Mouse (Mus musculus) limb, embryonic 11.5 days (tissue): Measurements from ENCODE around the gene E2f1. TPM values are rescaled to one million over a fixed set of nuclear protein-coding genes. Genes with fewer than 3 reads are reported as not detected.

Experiments used
- ATAC-seq: fragments of 200-750 bp; cut with Nextera tagmentation; 2 replicates; pipeline ENCODE4 v1.8.0; 2017; ENCODE audit warnings: low read depth; ENCODE audit not compliant: insufficient number of reproducible peaks, low FRiP score, low TSS enrichment
- DNase-seq: peaks from one replicate; pipeline ENCODE4 v3.0.0-alpha.2; 2015; ENCODE audit warnings: low spot score
- H3K27ac ChIP-seq: fragments of 300-500 bp; sonication (generic); replicated peaks from 2 replicates; pipeline ENCODE4 v1.5.1; 2014; ENCODE audit warnings: low read depth, mild to moderate bottlenecking, low read length
- H3K27me3 ChIP-seq: fragments of 300-500 bp; sonication (generic); 2 replicates; pipeline ENCODE4 v1.6.1; 2014; ENCODE audit warnings: mild to moderate bottlenecking, low read length, mixed read lengths; ENCODE audit not compliant: control insufficient read depth, insufficient read depth
- H3K36me3 ChIP-seq: fragments of 300-500 bp; sonication (generic); 2 replicates; pipeline ENCODE4 v1.6.1; 2014; ENCODE audit warnings: mild to moderate bottlenecking, low read length, moderate library complexity, mixed read lengths; ENCODE audit not compliant: control insufficient read depth, insufficient read depth
- H3K4me1 ChIP-seq: fragments of 300-500 bp; sonication (generic); 2 replicates; pipeline ENCODE4 v1.6.1; 2014; ENCODE audit warnings: low read length, mixed read lengths; ENCODE audit not compliant: control insufficient read depth, insufficient read depth
- H3K4me2 ChIP-seq: fragments of 300-500 bp; sonication (generic); 2 replicates; pipeline ENCODE4 v1.6.1; 2014; ENCODE audit warnings: low read depth, mild to moderate bottlenecking, moderate library complexity; ENCODE audit not compliant: severe bottlenecking
- H3K4me3 ChIP-seq: fragments of 300-500 bp; sonication (generic); 2 replicates; pipeline ENCODE4 v1.5.1; 2014; ENCODE audit warnings: low read depth, low read length
- H3K9ac ChIP-seq: fragments of 300-500 bp; sonication (generic); 2 replicates; pipeline ENCODE4 v1.6.1; 2014; ENCODE audit warnings: mild to moderate bottlenecking, low read length
- H3K9me3 ChIP-seq: fragments of 300-500 bp; sonication (generic); 2 replicates; pipeline ENCODE4 v1.6.1; 2016; ENCODE audit warnings: low read length; ENCODE audit not compliant: control insufficient read depth
- WGBS: fragments of 180-500 bp; shearing (Covaris S2); extraction: QIAGEN DNeasy Blood & Tissue Kit; methylation state at CpG from one replicate; pipeline ENCODE4 v1.1.7; 2014; 5-methylcytosine and 5-hydroxymethylcytosine counted together
- polyA plus RNA-seq: library from polyadenylated mRNA; unstranded; fragments of >200 nt; fragmentation: Nextera tagmentation; extraction: Ambion mirVana; gene quantifications from 2 replicates; pipeline ENCODE4 v1.2.1, GENCODE M21; 2014

E2f1 gene
- polyA plus RNA-seq, 1 experiment from 2014 or later, result 8.9 TPM

- peak overlapping the region; percentile 45 for H3K4me2 ChIP-seq
- ATAC-seq, result no peak
- no peak overlapping the region for H3K9ac ChIP-seq
- no peaks in the 10 kb centered on the region for H3K9me3 ChIP-seq
- WGBS, result 20% methylated on average over 21 of the region's 21 CpGs
- DNase-seq, result peak; percentile 59
- H3K36me3 ChIP-seq, result 0 out of 2 replicates have a peak, but pooled peaks cover 2% of the 10 kb centered on the region
- no peak overlapping the region for H3K27ac ChIP-seq
- peaks cover 14% of the 10 kb centered on the region for H3K27me3 ChIP-seq
- peaks cover 13% of the 10 kb centered on the region for H3K4me1 ChIP-seq
- H3K4me3 ChIP-seq, result peak overlapping the region; percentile 17
These were observed 17.8 kb downstream of the E2f1 start for GRCm38 (mm10) chr2:154551927-154552326.

GRCm38 (mm10) chr2:154551476-154551875 is 18.2 kb downstream of the E2f1 start, which contains the start of gene Actl10:
Gene Actl10, plus strand, starts transcription at chr2:154551776.
- H3K4me1 ChIP-seq, result peaks cover 13% of the 10 kb centered on the region
- H3K9me3 ChIP-seq, result no peaks in the 10 kb centered on the region
- H3K27me3 ChIP-seq, result peaks cover 14% of the 10 kb centered on the region
- WGBS, result 75% methylated on average over 4 of the region's 4 CpGs
- H3K36me3 ChIP-seq, result 0 out of 2 replicates have a peak, but pooled peaks cover 2% of the 10 kb centered on the region
- peak within 1 kb of the TSS; percentile 45 for H3K4me2 ChIP-seq
- H3K9ac ChIP-seq, result no peak within 1 kb of the TSS; the same call in 1 of the 2 replicates
- ATAC-seq (no peak), DNase-seq (no peak)
- H3K4me3 ChIP-seq, result peak within 1 kb of the TSS; percentile 17
- H3K27ac ChIP-seq, result no peak within 1 kb of the TSS

GRCm38 (mm10) chr2:154550937-154551336 is 18.8 kb downstream of the E2f1 start:
- H3K36me3 ChIP-seq, result 0 out of 2 replicates have a peak, but pooled peaks cover 2% of the 10 kb centered on the region
- H3K9me3 ChIP-seq, result no peaks in the 10 kb centered on the region
- no peak overlapping the region for H3K4me2 ChIP-seq
- H3K4me1 ChIP-seq, result peaks cover 13% of the 10 kb centered on the region
- H3K4me3 ChIP-seq, result no peak overlapping the region
- DNase-seq (no peak), ATAC-seq (no peak)
- no peak overlapping the region for H3K27ac ChIP-seq
- peaks cover 14% of the 10 kb centered on the region for H3K27me3 ChIP-seq
- no peak overlapping the region for H3K9ac ChIP-seq
- WGBS, result 80% methylated on average over 2 of the region's 2 CpGs

GRCm38 (mm10) chr2:154549886-154550189 is 19.9 kb downstream of the E2f1 start:
- no peak overlapping the region; the same call in 1 of the 2 replicates for H3K9ac ChIP-seq
- H3K36me3 ChIP-seq, result 0 out of 2 replicates have a peak, but pooled peaks cover 2% of the 10 kb centered on the region
- peak overlapping the region; percentile 85 for H3K4me2 ChIP-seq
- 17% methylated on average over 20 of the region's 20 CpGs for WGBS
- no peaks in the 10 kb centered on the region for H3K9me3 ChIP-seq
- peak overlapping the region; percentile 34; the same call in 1 of the 2 replicates for H3K4me3 ChIP-seq
- no peak overlapping the region for H3K27ac ChIP-seq
- peaks cover 14% of the 10 kb centered on the region for H3K27me3 ChIP-seq
- DNase-seq, result no peak
- peaks cover 13% of the 10 kb centered on the region for H3K4me1 ChIP-seq
- no peak for ATAC-seq

- H3K27ac ChIP-seq, result no peak overlapping the region
- 3% methylated on average over 48 of the region's 48 CpGs for WGBS
These were observed 20.4 kb downstream of the E2f1 start for GRCm38 (mm10) chr2:154549127-154549885.

GRCm38 (mm10) chr2:154548688-154549087 is 21.0 kb downstream of the E2f1 start:
- DNase-seq (no peak), ATAC-seq (no peak)
- 0 out of 2 replicates have a peak, but pooled peaks cover 2% of the 10 kb centered on the region for H3K36me3 ChIP-seq
- no peak overlapping the region for H3K9ac ChIP-seq
- no peak overlapping the region for H3K27ac ChIP-seq
- H3K4me3 ChIP-seq, result no peak overlapping the region
- peaks cover 13% of the 10 kb centered on the region for H3K4me1 ChIP-seq
- H3K4me2 ChIP-seq, result no peak overlapping the region
- H3K27me3 ChIP-seq, result peaks cover 14% of the 10 kb centered on the region
- no peaks in the 10 kb centered on the region for H3K9me3 ChIP-seq
- WGBS, result 38% methylated on average over 3 of the region's 3 CpGs

More at GRCm38 (mm10) chr2:154549127-154549885, 20.4 kb downstream of the E2f1 start:
- 0 out of 2 replicates have a peak, but pooled peaks cover 2% of the 10 kb centered on the region for H3K36me3 ChIP-seq
- peak overlapping the region; percentile 85 for H3K4me2 ChIP-seq
- H3K9ac ChIP-seq, result peak overlapping the region; percentile 60
- DNase-seq (peak; percentile 86), ATAC-seq (peak; percentile 64; the same call in 1 of the 2 replicates)
- H3K4me1 ChIP-seq, result peaks cover 13% of the 10 kb centered on the region
- no peaks in the 10 kb centered on the region for H3K9me3 ChIP-seq
- H3K27me3 ChIP-seq, result peaks cover 14% of the 10 kb centered on the region
- H3K4me3 ChIP-seq, result peak overlapping the region; percentile 34

- Histone ChIP-seq H3K4me1 (peaks cover 3% of the 10 kb centered on the region), H3K9ac (no peak within 1 kb of the TSS), H3K4me2 (no peak within 1 kb of the TSS), H3K36me3 (no peaks in the 10 kb centered on the region), H3K4me3 (no peak within 1 kb of the TSS), H3K9me3 (no peaks in the 10 kb centered on the region), H3K27me3 (peaks cover 10% of the 10 kb centered on the region), H3K27ac (no peak within 1 kb of the TSS)
- DNase-seq (no peak), ATAC-seq (no peak)
- 91% methylated on average over 10 of the region's 10 CpGs for WGBS
These were observed 23.0 kb downstream of the E2f1 start, which contains the start of gene 1700003F12Rik for GRCm38 (mm10) chr2:154546711-154547110. Gene 1700003F12Rik, plus strand, starts transcription at chr2:154547085.

GRCm38 (mm10) chr2:154543567-154544347 is 25.9 kb downstream of the E2f1 start:
- Histone ChIP-seq H3K36me3 (peaks cover 3% of the 10 kb centered on the region; the same call in 1 of the 2 replicates), H3K9ac (no peak overlapping the region), H3K27ac (no peak overlapping the region), H3K9me3 (no peaks in the 10 kb centered on the region), H3K4me1 (no peaks in the 10 kb centered on the region), H3K4me2 (no peak overlapping the region), H3K27me3 (no peaks in the 10 kb centered on the region), H3K4me3 (no peak overlapping the region)
- DNase-seq (no peak), ATAC-seq (no peak)
- 90% methylated on average over 9 of the region's 9 CpGs for WGBS
